Mouse (Mus musculus) heart, embryonic 15.5 days (tissue): ENCODE measurements at regions not wholly inside any gene's neighbourhood (a gene's known extent, or its start where the extent isn't known, plus 50 kb on each side); places are given as distances from the start of the nearest gene placed in this dataset.
"Not testable (repeated sequence)": the region's sequence is repeated elsewhere in the genome, so short reads cannot be mapped to it uniquely, and the experiment has no call there.

Source experiments
- ATAC-seq: fragments of 200-750 bp; cut with Nextera tagmentation; replicated peaks from 2 replicates; pipeline ENCODE4 v1.8.0; 2017; ENCODE audit warnings: low read depth, moderate TSS enrichment; ENCODE audit not compliant: insufficient number of reproducible peaks, insufficient read depth, low FRiP score
- H3K27ac ChIP-seq: fragments of 300-500 bp; sonication (generic); 2 replicates; pipeline ENCODE4 v1.5.1; 2015; ENCODE audit warnings: mild to moderate bottlenecking, inconsistent platforms
- H3K27me3 ChIP-seq: fragments of 300-500 bp; sonication (generic); 2 replicates; pipeline ENCODE4 v1.6.1; 2015; ENCODE audit warnings: inconsistent platforms
- H3K36me3 ChIP-seq: fragments of 300-500 bp; sonication (generic); 2 replicates; pipeline ENCODE4 v1.6.1; 2015; ENCODE audit warnings: mild to moderate bottlenecking, inconsistent platforms
- H3K4me1 ChIP-seq: fragments of 300-500 bp; sonication (generic); replicated peaks from 2 replicates; pipeline ENCODE4 v1.6.1; 2015; ENCODE audit warnings: inconsistent platforms
- H3K4me2 ChIP-seq: fragments of 300-500 bp; sonication (generic); 2 replicates; pipeline ENCODE4 v1.6.1; 2015; ENCODE audit warnings: inconsistent platforms, mild to moderate bottlenecking, moderate library complexity
- H3K4me3 ChIP-seq: fragments of 300-500 bp; sonication (generic); 2 replicates; pipeline ENCODE4 v1.5.1; 2015; ENCODE audit warnings: mild to moderate bottlenecking, inconsistent platforms
- H3K9ac ChIP-seq: fragments of 300-500 bp; sonication (generic); 2 replicates; pipeline ENCODE4 v1.6.1; 2015; ENCODE audit warnings: mild to moderate bottlenecking, inconsistent platforms
- H3K9me3 ChIP-seq: fragments of 300-500 bp; sonication (generic); replicated peaks from 2 replicates; pipeline ENCODE4 v1.6.1; 2016; ENCODE audit warnings: inconsistent platforms
- WGBS: fragments of 180-500 bp; shearing (Covaris S2); methylation state at CpG from one replicate; pipeline ENCODE4 v1.1.7; 2015; ENCODE audit warnings: mixed read lengths; 5-methylcytosine and 5-hydroxymethylcytosine counted together

DNA sequence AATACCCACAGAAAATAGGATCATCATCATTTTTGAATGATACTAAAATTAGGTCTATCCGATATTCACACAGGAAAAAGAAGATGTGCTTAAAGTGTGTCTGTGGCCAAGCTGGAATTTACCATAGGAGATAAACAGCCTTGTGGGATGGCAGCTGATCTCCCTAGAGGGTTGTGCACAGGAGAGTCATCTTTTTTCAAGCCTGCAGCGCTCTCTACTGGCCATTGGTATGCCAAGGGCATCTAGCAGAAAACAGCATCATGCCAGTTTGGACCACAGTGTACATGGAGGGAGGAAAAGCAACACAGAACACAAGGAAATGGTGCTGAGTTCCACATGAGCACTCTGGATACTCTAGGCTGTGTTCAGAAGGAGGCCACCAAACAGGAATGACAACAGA lies 74.1 kb upstream of the Diaph3 start:
- no peaks in the 10 kb centered on the region for H3K36me3 ChIP-seq
- no peak overlapping the region for H3K4me3 ChIP-seq
- H3K4me1 ChIP-seq = no peaks in the 10 kb centered on the region
- H3K4me2 ChIP-seq = no peak overlapping the region
- 18% methylated on average over 2 of the region's 2 CpGs for WGBS
- ATAC-seq = no peak
- no peak overlapping the region for H3K9ac ChIP-seq
- H3K27me3 ChIP-seq = no peaks in the 10 kb centered on the region
- H3K27ac ChIP-seq = no peak overlapping the region
- no peaks in the 10 kb centered on the region for H3K9me3 ChIP-seq

DNA sequence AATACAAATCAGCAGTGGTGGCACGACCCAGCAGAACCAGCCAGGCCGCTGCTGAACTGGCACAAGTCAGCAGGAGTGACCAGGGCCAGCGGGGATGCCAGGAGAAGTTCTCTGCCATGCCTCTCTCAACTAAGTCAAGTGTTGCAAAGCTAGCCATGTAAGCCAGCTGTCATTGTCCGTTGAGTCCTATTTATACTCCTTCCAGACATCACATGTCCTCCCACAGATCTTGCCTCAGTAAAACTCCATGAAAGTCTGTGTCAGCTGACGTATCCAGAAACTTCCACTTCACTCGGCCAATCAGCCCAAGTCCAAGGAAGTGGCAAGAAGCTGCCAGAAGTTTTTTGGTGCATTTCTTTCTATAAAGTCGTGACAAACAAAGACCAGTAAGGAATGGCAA lies 76.0 kb upstream of the Diaph3 start:
- no peak overlapping the region for H3K4me3 ChIP-seq
- WGBS = 61% methylated on average over 7 of the region's 7 CpGs
- no peak overlapping the region for H3K27ac ChIP-seq
- no peak for ATAC-seq
- H3K4me2 ChIP-seq = no peak overlapping the region
- no peaks in the 10 kb centered on the region; the same call in 1 of the 2 replicates for H3K9me3 ChIP-seq
- H3K36me3 ChIP-seq = no peaks in the 10 kb centered on the region
- no peaks in the 10 kb centered on the region for H3K27me3 ChIP-seq
- no peak overlapping the region for H3K9ac ChIP-seq
- no peaks in the 10 kb centered on the region for H3K4me1 ChIP-seq

DNA sequence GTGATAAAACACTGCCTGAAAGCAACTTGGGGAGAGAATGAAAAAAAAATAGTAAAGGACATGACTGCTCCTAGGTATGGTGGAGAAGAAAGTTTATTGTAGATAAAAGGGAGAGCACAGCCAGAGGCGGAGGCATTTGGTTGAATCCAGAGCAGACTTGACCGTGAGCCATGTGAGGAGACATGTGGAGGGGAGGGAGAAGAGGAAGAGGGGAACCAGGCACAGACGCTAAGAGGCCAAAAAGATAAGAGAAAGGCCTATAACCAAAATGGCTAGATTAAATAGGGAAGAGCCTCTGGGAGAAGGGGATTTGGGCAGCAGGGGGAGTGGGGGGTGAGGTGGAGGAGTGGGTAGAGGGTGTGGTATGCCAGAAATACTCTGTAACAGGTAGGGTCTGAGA lies 78.9 kb upstream of the Diaph3 start:
- ATAC-seq = no peak
- 73% methylated on average over 3 of the region's 3 CpGs for WGBS
- no peaks in the 10 kb centered on the region; the same call in 1 of the 2 replicates for H3K9me3 ChIP-seq

DNA sequence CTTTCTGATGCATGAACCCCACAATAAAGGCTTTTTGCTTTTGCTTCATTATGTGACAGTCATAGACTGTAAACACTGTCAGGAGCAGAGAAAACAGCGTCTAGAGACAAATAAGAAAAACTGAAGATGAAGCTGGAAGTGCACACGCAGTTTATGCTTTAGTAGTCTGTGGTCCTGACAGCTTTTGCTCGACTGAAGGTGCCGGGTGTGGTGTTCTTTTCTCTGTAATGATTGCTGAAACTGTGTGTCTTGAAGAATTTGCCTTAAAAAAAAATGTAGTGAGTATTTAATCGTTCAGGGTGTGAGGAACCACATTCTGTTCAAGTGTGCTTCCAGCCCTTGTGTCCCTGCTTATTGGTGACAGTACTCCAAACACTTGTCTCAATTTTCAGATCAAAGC lies 83.8 kb upstream of the Diaph3 start:
- H3K36me3 ChIP-seq = no peaks in the 10 kb centered on the region
- no peaks in the 10 kb centered on the region for H3K4me1 ChIP-seq
- WGBS = 66% methylated on average over 5 of the region's 5 CpGs
- ATAC-seq = no peak
- H3K4me3 ChIP-seq = no peak overlapping the region
- no peaks in the 10 kb centered on the region; the same call in 1 of the 2 replicates for H3K9me3 ChIP-seq
- H3K9ac ChIP-seq = no peak overlapping the region
- H3K27me3 ChIP-seq = no peaks in the 10 kb centered on the region
- H3K27ac ChIP-seq = no peak overlapping the region
- no peak overlapping the region for H3K4me2 ChIP-seq

More for the DNA sequence above, 78.9 kb upstream of the Diaph3 start:
- H3K27ac ChIP-seq = no peak overlapping the region
- H3K9ac ChIP-seq = no peak overlapping the region
- H3K36me3 ChIP-seq = no peaks in the 10 kb centered on the region
- H3K4me3 ChIP-seq = no peak overlapping the region
- no peak overlapping the region for H3K4me2 ChIP-seq
- H3K4me1 ChIP-seq = no peaks in the 10 kb centered on the region
- no peaks in the 10 kb centered on the region for H3K27me3 ChIP-seq

DNA sequence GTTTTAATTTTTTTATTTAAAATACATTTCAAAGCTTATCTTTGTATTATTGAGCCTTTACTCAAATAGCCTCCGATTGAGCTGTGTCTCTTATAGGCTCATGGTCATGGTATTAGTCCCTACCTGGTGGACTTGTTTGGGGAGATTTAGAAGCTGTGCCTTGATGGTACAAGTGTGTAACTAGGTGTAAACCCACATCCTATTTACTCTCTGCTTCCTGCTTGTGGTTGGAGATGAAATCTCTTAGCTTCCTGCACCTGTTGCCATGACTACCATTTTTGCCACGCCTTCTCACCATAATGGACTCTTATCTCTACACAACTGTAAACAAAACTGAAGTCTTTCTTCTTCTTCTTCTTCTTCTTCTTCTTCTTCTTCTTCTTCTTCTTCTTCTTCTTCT lies 108.2 kb upstream of the Diaph3 start:
- no peak for ATAC-seq
- no peaks in the 10 kb centered on the region for H3K9me3 ChIP-seq
- H3K4me2 ChIP-seq = no peak overlapping the region
- H3K4me3 ChIP-seq = no peak overlapping the region
- no peaks in the 10 kb centered on the region for H3K4me1 ChIP-seq
- 82% methylated on average over 2 of the region's 2 CpGs for WGBS
- H3K36me3 ChIP-seq = no peaks in the 10 kb centered on the region
- H3K27me3 ChIP-seq = no peaks in the 10 kb centered on the region
- H3K9ac ChIP-seq = no peak overlapping the region
- H3K27ac ChIP-seq = no peak overlapping the region

DNA sequence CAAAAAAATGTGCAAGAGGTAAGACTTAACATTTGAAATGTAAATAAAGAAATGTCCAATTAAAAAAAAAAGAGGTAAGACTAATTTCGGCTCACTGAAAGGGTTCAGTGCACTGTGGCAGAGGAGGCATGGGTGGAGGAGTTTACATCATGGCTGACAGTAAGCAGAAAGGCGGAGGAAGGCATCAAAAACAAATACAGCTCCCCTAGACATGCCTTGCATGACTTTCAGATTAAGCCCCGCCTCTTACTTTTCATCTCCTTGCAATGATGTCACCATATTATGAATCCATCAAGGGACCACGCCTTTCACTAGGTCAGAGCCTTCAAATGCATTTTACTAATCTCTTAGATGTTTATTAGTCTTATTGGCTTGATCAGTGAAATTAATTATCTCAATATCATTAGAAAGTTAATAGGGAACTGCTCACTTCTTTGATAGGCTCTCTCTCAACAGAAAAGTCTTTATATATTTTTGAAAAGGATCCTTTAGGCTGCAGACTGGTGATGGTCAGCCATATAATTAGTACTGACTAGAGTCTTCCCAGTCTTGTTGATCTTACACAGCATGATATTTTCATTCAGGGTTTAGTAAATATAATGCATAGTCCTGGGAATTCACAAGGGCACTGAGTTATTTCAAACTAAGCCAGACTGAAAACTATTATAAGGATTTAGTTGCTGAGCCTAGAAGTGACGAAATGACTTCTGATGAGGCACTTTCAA lies 114.6 kb upstream of the Diaph3 start:
- Histone ChIP-seq H3K4me3 (no peak overlapping the region), H3K27ac (no peak overlapping the region), H3K36me3 (no peaks in the 10 kb centered on the region), H3K9me3 (no peaks in the 10 kb centered on the region), H3K4me2 (no peak overlapping the region), H3K27me3 (no peaks in the 10 kb centered on the region), H3K4me1 (no peaks in the 10 kb centered on the region), H3K9ac (no peak overlapping the region)
- ATAC-seq = no peak
- 79% methylated on average over 5 of the region's 5 CpGs for WGBS

DNA sequence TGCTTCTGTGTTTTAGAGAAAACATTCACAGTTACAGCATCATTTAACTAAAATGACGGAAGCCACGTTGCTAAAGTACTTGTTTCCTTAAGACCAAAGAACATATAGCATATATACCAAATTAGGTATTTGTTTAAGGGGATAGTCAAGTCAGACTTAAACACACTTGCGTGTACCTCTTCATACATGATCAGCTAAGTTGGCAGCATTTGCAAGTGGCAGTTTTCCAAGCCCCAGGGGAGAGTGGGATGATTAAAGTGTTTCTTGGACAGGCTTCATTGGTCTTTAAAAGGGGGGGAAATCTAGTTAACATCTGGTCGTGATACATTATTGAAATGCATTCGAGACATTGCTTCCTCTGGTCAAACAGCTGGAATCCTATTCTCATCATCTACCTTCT lies 120.7 kb upstream of the Diaph3 start:
- no peak overlapping the region for H3K4me2 ChIP-seq
- WGBS = 70% methylated on average over 5 of the region's 5 CpGs

DNA sequence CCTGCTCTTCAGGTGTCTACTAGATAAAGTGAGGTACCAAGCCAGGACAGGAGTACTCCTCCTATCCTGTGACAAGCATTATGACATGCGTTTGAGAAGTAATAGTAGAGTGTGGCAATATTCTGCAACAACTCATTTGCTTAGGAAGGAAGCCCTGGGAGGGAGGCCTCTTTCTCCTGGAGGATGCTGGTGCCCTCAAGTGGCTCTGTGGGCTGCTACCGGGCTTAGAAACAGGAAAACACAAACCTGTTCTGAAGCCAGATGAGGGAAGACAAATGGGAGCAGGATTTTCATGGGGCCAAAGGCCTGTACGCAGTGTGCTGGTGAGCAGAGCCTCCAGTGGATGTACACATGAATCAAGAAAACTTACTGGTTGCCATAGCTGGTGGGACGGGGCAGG lies 123.8 kb upstream of the Diaph3 start:
- Histone ChIP-seq H3K4me2 (no peak overlapping the region), H3K4me1 (no peaks in the 10 kb centered on the region), H3K4me3 (no peak overlapping the region), H3K9ac (no peak overlapping the region), H3K9me3 (no peaks in the 10 kb centered on the region), H3K36me3 (no peaks in the 10 kb centered on the region), H3K27ac (no peak overlapping the region), H3K27me3 (no peaks in the 10 kb centered on the region)
- ATAC-seq = no peak
- WGBS = 83% methylated on average over 4 of the region's 4 CpGs

More for the DNA sequence above, 120.7 kb upstream of the Diaph3 start:
- H3K9ac ChIP-seq = no peak overlapping the region
- ATAC-seq = no peak
- no peaks in the 10 kb centered on the region for H3K4me1 ChIP-seq
- H3K4me3 ChIP-seq = no peak overlapping the region
- no peaks in the 10 kb centered on the region for H3K36me3 ChIP-seq
- no peaks in the 10 kb centered on the region for H3K9me3 ChIP-seq
- H3K27ac ChIP-seq = no peak overlapping the region
- no peaks in the 10 kb centered on the region for H3K27me3 ChIP-seq

DNA sequence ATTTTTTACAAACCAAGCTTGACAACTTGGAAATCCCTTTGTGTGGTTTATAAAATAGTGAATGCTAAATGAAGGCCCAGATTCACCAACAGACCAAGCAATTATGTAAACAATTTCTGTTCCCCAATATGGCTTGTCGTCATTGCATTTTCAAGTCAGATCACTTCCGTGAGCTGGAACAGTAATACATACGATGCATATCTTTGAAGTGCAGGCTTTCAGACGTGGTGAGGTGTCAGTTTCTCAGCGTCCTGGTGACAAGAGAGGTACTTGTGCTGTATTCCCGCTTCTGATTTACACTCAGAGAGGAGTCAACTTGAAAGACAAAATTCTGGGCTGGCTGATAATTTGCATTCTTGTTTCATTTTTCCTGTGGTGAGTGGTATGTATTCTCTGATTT lies 125.3 kb upstream of the Diaph3 start:
- no peaks in the 10 kb centered on the region for H3K36me3 ChIP-seq
- WGBS = 28% methylated on average over 6 of the region's 6 CpGs
- ATAC-seq = no peak
- no peak overlapping the region for H3K27ac ChIP-seq
- no peak overlapping the region for H3K4me3 ChIP-seq
- no peaks in the 10 kb centered on the region for H3K4me1 ChIP-seq
- no peaks in the 10 kb centered on the region for H3K27me3 ChIP-seq
- H3K9ac ChIP-seq = no peak overlapping the region
- H3K9me3 ChIP-seq = no peaks in the 10 kb centered on the region
- no peak overlapping the region for H3K4me2 ChIP-seq

DNA sequence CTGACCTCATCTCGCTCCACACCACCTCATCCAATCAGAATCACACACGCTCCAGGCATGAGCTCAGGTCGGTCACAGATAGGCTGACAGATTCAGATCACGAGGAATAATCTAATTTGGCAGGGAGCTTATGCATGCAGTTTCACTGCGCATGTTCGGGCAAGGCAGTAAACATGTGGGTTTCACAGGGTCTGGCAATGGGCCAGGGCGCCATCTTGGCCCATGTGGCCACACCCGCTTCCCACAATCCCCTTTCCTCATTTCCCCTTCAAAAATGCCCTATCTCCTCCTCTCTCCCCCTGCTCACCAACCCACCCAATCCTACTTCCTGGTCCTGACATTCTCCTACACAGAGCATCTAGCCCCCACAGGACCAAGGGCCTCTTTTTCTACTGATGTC lies 127.2 kb upstream of the Tdrd3 start:
- H3K4me1 ChIP-seq, H3K9me3 ChIP-seq, H3K4me2 ChIP-seq, H3K9ac ChIP-seq, H3K27ac ChIP-seq, H3K36me3 ChIP-seq, H3K4me3 ChIP-seq, H3K27me3 ChIP-seq, ATAC-seq: not testable (repeated sequence)
- 93% methylated on average over 8 of the region's 8 CpGs for WGBS

DNA sequence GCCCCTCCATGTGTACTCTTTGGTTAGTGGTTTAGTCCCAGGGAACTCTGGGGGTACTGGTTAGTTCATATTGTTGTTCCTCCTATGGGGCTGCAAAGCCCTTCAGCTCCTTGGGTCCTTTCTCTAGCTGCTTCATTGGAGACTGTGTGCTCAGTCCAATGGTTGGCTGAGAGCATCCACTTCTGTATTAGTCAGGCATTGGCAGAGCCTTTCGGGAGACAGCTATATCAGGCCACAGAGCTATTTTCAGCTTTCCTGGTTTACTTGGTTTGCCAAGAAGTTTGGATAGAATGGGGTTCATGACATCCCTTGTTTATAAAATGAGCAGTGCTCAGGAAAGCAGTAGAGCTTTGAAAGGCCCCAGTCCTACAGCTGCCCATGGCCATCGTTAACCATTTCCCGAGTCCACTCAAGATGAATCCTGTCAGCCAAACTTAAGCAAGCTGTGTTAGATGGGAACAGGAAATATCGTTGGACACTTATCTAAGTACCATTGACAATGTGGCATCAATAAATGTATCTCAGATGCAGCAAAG lies 126.7 kb upstream of the Tdrd3 start:
- 70% methylated on average over 4 of the region's 4 CpGs for WGBS
- ATAC-seq = no peak

DNA sequence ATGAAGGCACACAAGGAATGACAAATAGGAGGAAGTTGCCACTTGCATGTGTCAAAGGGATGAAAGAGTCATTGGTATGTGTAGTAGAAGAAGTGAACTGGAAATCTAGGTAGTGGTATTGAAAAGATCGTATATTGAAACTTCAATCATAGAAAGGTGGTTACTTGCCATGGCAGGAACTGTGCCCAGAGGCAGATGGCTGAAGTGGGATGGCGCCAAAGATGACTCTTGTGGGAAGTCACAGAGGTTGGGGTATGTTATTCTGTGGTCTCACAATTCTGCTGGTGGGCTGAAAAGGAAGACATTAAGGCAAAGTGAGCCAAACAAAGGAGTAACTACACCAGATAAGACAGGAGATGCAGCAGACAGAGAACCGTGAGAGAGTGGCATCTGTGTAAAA lies 121.2 kb upstream of the Tdrd3 start:
- Histone ChIP-seq H3K4me3 (no peak overlapping the region), H3K27me3 (no peaks in the 10 kb centered on the region), H3K36me3 (no peaks in the 10 kb centered on the region), H3K4me2 (no peak overlapping the region), H3K27ac (no peak overlapping the region), H3K9ac (no peak overlapping the region), H3K4me1 (no peaks in the 10 kb centered on the region), H3K9me3 (no peaks in the 10 kb centered on the region)
- 74% methylated on average over 3 of the region's 3 CpGs for WGBS
- no peak for ATAC-seq

More for the DNA sequence above, 126.7 kb upstream of the Tdrd3 start:
- H3K9ac ChIP-seq = no peak overlapping the region
- H3K4me3 ChIP-seq = no peak overlapping the region
- H3K27ac ChIP-seq = no peak overlapping the region
- H3K36me3 ChIP-seq = no peaks in the 10 kb centered on the region
- H3K4me2 ChIP-seq = no peak overlapping the region
- no peaks in the 10 kb centered on the region for H3K4me1 ChIP-seq
- H3K27me3 ChIP-seq = no peaks in the 10 kb centered on the region
- no peaks in the 10 kb centered on the region for H3K9me3 ChIP-seq
